Mouse (Mus musculus): ENCODE measurements around the gene Ceacam16.

DNA sequence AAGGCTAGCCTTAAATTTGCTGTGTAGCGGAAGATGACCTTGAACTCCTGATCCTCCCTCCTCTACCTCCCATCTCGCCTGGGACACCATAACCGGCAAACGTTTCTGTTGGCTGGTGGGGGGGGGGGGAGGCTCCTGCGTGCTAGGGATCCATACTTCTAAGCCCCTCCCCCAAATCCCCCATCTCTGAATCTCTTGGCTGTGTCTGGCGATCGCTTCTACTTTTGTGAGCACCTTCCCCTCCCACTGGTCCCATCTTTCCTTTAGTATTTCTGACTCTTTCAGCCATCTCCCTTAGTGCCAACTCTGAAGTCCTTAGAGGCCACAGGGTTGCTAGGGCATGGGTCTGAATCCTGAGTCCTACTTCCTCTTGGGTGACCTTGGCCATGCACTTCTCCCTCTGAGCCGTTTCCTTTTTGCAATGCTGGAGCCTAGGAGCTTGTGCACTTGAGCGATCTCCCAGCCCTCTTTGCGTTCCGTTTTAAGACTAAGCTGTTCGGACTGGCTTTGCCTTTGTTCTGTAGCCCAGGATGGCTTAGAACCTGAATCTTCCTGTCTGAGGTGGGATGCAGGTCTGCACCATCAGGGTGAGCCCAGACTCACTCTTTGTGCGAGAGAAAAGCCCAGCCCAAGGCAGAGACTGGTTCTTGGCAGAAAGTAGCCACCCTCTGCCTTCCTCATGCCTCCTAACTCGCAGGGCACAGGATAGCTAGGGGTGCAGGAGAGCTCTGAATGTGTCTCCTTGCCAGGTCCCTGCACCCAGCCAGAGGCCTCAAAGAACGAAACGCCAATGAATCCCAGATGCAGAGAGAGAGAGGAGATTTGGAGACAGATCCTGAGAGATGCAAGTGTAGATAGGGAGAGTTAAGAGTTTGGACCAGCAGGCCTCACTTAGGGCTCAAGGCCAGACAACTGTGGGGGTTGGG, 37.6 kb downstream of the Ceacam16 start:
- TF ChIP-seq POLR2A (IDR thresholded peaks at IDR 0.05; ENCODE audit: low read depth, low read length) (no peak), CTCF (conservative IDR thresholded peaks at IDR 0.05; ENCODE audit: insufficient read depth, insufficient read length, low read depth, low read length) (no peak)

All from kidney, adult 2 months (tissue).